In the genomic region with DNA sequence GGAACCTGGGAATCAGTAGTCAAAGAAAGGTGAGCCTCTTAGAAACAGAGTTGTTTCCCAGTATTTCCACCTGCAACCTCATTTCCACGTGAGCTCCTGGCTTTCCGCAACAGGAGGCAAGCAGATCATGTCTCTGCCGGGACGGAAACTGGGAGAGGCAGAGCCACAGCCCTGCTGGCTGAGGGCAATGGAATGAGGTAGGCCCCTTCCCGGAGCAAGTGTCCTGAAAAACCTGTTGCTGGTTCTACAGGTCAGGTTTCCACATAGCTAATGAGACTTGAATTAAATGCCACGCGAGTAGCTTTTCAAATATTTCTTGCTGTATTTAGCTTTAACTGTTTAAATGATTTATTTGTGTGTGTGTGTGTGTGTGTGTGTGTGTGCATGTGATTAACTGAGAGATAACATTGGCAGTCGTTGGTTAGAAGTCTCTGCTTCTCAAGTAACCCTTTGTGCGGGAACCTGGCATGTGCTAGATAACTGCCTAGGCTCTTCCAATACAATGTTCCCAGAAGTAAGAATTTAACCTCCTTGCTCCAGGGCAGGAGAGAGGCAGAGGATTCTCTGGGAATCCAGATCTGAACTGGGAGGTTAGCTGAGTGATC, we compare ENCODE assay signal across 1 mouse cellular context.
TF ChIP-seq lines count a peak whose summit lies in the region.

No protein-coding gene starts in this region.

TF ChIP-seq in MEL, 35 proteins besides CTCF, POLR2A, EP300 and RAD21 (continued from another document):
- peak; percentile 73 for TF ChIP-seq BHLHE40 (IDR thresholded peaks at IDR 0.05; ENCODE audit: borderline replicate concordance, low read depth, low read length)
- TF ChIP-seq TCF12 (IDR thresholded peaks at IDR 0.05; ENCODE audit: low read depth, low read length), result peak; percentile 46; the same call in 1 of the 2 replicates
- TF ChIP-seq GATA1 (IDR thresholded peaks at IDR 0.05; ENCODE audit: low read depth, low read length), result peak; percentile 65
- no peak for TF ChIP-seq POLR2AphosphoS5 (IDR thresholded peaks at IDR 0.05; ENCODE audit: borderline replicate concordance, low read depth, low read length)
- no peak for TF ChIP-seq MYB (IDR thresholded peaks at IDR 0.05; ENCODE audit: low read depth, low read length)
- TF ChIP-seq USF2 (IDR thresholded peaks at IDR 0.05; ENCODE audit: borderline replicate concordance in 1 of 2, insufficient read depth in 1 of 2, low read depth in 1 of 2, low read length in 2 of 2), result no peak
- no peak for TF ChIP-seq HCFC1 (IDR thresholded peaks at IDR 0.05; ENCODE audit: low read depth, low read length)
- no peak for TF ChIP-seq MAFK (IDR thresholded peaks at IDR 0.05; ENCODE audit: borderline replicate concordance, low read depth, low read length)
- no peak for TF ChIP-seq MAX (IDR thresholded peaks at IDR 0.05; ENCODE audit: low read length)
- TF ChIP-seq ZKSCAN1 (IDR thresholded peaks at IDR 0.05; ENCODE audit: low read depth, low read length), result no peak
- TF ChIP-seq USF1 (IDR thresholded peaks at IDR 0.05; ENCODE audit: low read depth, low read length), result peak; percentile 53; the same call in 1 of the 2 replicates
- peak; percentile 32; the same call in 1 of the 2 replicates for TF ChIP-seq SIN3A (IDR thresholded peaks at IDR 0.05; ENCODE audit: low read length)
- TF ChIP-seq MYC (IDR thresholded peaks at IDR 0.05; ENCODE audit: low read depth, low read length), result 0 out of 2 replicates have a peak, but pooled peaks have one; percentile 30
- no peak for TF ChIP-seq GABPA (IDR thresholded peaks at IDR 0.05; ENCODE audit: low read depth, low read length)
- no peak for TF ChIP-seq JUND (IDR thresholded peaks at IDR 0.05; ENCODE audit: low read depth, low read length)
- no peak for TF ChIP-seq ZMIZ1 (IDR thresholded peaks at IDR 0.05; ENCODE audit: low read depth, low read length)
